Mouse (Mus musculus): ENCODE results near the gene Auts2.

Gene Auts2

DNA sequence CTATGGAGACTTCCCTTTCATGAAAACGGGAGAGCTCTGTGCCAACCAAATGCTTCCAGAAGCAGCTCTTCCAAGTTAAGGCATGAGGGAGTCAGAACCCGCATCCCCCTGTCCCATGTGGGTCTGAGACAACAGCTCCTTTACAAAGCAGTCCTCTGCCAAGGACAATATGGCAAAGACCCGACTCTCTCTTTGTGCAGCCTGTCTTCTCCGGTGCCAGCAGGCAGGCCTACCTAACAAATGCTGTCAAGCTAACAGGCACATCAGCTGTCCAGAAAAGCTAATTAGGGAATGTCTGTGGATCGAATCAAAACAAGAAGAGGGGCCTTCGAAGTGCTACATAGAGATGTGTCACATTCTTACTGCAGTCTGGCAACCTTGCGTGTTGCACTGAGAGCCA lies 1085.1 kb downstream of the Auts2 start:
- no peak for DNase-seq (ENCODE audit: low spot score)

DNA sequence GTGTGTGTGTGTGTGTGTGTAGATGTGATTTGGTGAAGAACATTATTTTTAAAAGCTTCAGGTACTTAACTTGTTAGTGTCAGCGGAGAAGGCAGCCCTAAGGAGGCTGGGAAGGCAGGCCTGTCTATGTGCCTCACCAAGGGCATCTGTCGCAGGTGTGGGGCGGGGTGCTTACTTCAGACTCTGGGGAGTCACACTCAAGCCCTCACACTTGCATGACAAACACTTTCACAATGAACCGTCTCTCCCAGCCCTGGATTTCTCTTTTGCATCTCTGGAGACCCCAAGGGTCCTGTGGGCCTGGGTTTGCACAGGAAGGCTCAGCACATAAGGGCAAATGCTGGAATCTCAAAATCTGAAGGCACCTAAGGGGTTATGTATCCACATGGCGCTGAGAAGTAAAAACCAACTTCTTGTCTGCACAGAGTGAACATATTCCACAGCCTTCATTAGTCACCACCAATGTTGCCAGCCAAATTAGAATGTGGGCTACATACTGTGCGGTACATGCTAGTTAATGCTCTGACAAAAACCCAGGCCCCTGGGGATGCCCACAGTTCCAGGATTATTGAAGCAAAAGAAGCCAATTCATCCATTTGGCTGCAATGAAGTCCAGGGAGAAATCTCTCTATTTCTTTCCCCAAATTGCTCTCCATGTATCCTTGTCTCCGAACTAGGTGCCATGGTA lies 1093.8 kb downstream of the Auts2 start:
- DNase-seq (ENCODE audit: low spot score): no peak

DNA sequence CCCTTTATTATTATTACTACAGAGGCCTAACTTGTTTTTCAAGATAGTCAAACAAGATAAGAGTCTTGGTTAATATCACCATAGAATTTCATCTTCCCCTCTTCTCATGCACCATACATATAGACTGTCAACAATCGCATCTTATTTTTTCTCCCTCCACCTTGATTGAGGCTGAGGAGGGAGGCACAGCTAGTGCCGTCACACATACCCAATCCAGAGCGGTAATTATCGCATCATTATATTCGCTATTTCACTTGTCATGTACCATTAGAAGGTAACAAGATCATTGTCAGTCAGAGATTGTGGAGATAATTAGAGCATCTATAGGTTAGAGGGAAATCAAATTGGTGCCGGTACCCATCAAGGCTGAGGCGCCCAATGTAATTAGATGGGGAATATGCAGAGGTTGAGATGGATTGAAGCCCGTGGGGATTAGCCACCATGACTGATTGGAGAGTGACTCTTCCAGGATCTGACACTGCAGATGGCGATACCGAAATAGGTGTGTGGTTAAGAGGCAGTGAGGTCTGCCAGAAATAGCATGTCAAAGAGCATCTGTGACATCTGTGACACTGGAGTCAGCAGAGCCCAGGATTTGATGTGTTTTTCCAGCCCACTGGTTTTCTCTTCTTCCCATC lies 1107.8 kb downstream of the Auts2 start:
- no peak for DNase-seq (ENCODE audit: low spot score)

DNA sequence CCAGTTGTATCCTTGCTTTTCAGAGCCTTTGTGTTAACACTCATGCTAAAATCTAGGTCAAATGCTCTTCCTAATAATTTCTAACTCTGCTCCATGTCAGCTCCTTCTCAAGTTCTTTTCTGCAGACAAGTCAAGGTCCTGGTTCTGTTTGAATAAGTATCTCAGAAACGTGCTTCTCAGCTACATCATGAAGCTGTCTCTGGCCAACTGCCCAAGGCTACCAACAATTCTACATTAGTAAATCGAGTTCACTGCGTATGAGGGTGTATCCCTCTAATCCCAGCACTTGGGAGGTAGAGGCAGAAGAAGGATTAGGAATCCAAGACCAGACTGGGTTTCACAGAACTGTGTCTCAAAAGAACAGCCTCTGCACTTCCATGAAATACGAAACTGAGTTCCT lies 1109.9 kb downstream of the Auts2 start:
- no peak for DNase-seq (ENCODE audit: low spot score)

- no peak for DNase-seq (ENCODE audit: low spot score)
Measured at GRCm38 (mm10) chr5:131431896-131432295, 1111.2 kb downstream of the Auts2 start.

DNA sequence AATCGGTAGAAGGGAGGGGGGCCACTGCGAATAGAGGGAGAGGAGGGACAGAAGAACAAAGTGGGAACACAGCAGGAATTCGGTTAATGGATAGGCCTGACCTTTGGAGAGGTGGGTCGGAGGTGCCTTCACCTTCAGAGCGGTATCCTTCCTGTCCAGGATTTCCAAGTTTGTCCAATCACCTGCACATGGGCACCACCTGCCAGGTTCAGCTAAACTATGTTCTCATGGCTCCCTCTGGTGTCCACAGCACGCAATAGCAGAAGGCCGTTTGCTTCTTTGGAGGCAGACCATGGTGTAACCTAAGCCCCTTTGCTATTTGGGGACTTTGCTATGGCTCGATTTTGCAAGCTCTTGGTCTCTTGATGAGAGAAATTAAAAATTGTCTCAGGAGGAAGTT lies 1113.0 kb downstream of the Auts2 start:
- peak; percentile 37 for DNase-seq (ENCODE audit: low spot score)

- no peak for DNase-seq (ENCODE audit: low spot score)
Measured at GRCm38 (mm10) chr5:131429563-131429962, 1113.6 kb downstream of the Auts2 start.

- peak; percentile 61 for DNase-seq (ENCODE audit: low spot score)
Measured at GRCm38 (mm10) chr5:131427734-131428413, 1115.3 kb downstream of the Auts2 start.

DNA sequence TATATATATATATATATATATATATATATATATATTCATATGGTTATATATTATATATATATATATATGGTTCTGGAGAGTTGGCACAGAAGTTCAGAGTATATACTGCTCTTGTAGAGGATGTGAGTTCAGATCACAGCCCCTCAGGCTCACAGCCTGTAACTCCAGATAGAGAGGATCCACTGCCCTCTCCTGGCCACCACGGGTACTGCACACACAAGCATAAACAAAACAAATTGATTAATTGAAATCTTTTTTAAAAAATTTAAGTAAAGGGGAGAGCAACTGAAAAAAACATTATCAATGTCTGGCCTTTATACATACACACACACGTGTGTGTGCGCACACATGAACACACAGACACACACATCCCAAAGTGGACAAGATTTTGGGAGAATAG lies 1120.4 kb downstream of the Auts2 start:
- no peak for DNase-seq (ENCODE audit: low spot score)

GRCm38 (mm10) chr5:131420406-131420805 lies 1122.7 kb downstream of the Auts2 start:
- no peak for DNase-seq (ENCODE audit: low spot score)

DNA sequence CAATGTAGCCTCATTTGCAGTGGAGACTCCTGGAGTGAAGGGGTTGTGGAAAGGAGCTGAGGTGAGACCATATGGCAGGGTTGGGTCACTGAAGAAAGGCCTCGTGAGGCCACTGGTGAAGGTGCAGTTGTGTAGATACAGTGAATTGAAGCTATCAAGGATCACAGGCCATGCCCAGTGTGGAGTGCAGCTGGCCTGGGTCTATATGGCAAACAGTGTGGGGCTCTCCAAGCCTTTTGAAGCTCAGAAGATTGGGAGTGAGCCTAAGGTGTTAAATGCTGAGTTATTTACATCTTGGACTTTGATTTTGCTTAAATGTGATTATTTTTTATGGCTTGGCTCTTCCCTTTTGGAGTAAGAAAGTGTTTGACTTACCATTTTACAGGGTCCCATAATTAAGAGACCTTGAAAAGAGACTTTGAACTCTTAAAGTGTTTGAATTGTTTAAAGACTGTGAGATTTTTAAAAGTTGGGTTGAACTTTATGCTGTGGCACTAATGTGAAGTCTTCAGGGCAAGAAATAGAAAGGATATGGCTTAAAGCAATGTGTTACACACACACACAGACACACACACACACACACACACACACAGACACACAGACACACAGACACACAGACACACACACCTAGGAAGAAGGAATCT lies 1127.1 kb downstream of the Auts2 start:
- DNase-seq (ENCODE audit: low spot score): no peak

DNA sequence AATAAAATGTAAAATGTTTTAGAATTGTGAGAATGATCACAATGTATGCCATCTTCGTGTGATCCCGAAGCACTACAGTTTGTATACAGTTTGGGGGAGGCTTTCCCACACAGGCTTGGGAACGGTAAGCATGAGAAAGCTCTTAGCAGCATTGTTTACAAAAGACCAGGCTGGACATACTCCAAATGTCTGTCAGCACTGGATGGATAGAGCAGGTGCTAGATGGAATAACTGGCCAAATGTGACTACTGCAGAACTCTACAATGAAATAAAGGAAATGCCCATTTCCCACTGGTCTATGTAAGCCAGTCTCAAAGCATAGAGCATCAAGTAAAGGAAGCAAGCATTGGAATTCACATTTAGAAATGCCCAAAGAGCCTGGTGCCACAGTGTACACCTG lies 1144.9 kb downstream of the Auts2 start:
- DNase-seq (ENCODE audit: low spot score): no peak

GRCm38 (mm10) chr5:131395756-131396155 lies 1147.4 kb downstream of the Auts2 start:
- DNase-seq (ENCODE audit: low spot score): no peak

Measured in ovary, postnatal 10 days (tissue).